Mouse (Mus musculus) hindbrain, embryonic 11.5 days (tissue): Measurements from ENCODE around the gene Hsf2. TPM values are rescaled to one million over a fixed set of nuclear protein-coding genes. Genes with fewer than 3 reads are reported as not detected.
A peak's percentile ranks its signal among the peaks of the same experiment; 100 is the strongest.

ENCODE experiments used
- ATAC-seq: fragments of 200-750 bp; cut with Nextera tagmentation; 2 replicates; pipeline ENCODE4 v1.8.0; 2017; ENCODE audit warnings: mild to moderate bottlenecking, moderate TSS enrichment, moderate library complexity; ENCODE audit not compliant: low FRiP score
- DNase-seq: peaks from one replicate; pipeline ENCODE4 v3.0.0-alpha.2; 2015; ENCODE audit warnings: low spot score
- H3K27ac ChIP-seq: fragments of 300-500 bp; sonication (generic); 2 replicates; pipeline ENCODE4 v1.5.1; 2014; ENCODE audit warnings: mild to moderate bottlenecking, low read depth, low read length
- H3K27me3 ChIP-seq: fragments of 300-500 bp; sonication (generic); 2 replicates; pipeline ENCODE4 v1.6.1; 2014; ENCODE audit warnings: mild to moderate bottlenecking, low read length, moderate library complexity, mixed read lengths; ENCODE audit not compliant: control insufficient read depth, insufficient read depth
- H3K36me3 ChIP-seq: fragments of 300-500 bp; sonication (generic); 2 replicates; pipeline ENCODE4 v1.6.1; 2014; ENCODE audit warnings: mild to moderate bottlenecking, low read length, moderate library complexity, mixed read lengths; ENCODE audit not compliant: control insufficient read depth, insufficient read depth
- H3K4me1 ChIP-seq: fragments of 300-500 bp; sonication (generic); replicated peaks from 2 replicates; pipeline ENCODE4 v1.6.1; 2014; ENCODE audit warnings: low read length, mixed read lengths; ENCODE audit not compliant: control insufficient read depth, insufficient read depth
- H3K4me2 ChIP-seq: fragments of 300-500 bp; sonication (generic); replicated peaks from 2 replicates; pipeline ENCODE4 v1.6.1; 2014; ENCODE audit warnings: mild to moderate bottlenecking, low read depth, low read length
- H3K4me3 ChIP-seq: fragments of 300-500 bp; sonication (generic); 2 replicates; pipeline ENCODE4 v1.5.1; 2014; ENCODE audit warnings: low read depth, low read length
- H3K9ac ChIP-seq: fragments of 300-500 bp; sonication (generic); 2 replicates; pipeline ENCODE4 v1.6.1; 2014; ENCODE audit warnings: low read depth, low read length
- H3K9me3 ChIP-seq: fragments of 300-500 bp; sonication (generic); 2 replicates; pipeline ENCODE4 v1.6.1; 2016; ENCODE audit warnings: low read length; ENCODE audit not compliant: control insufficient read depth
- WGBS: fragments of 180-500 bp; shearing (Covaris S2); extraction: QIAGEN DNeasy Blood & Tissue Kit; methylation state at CpG from one replicate; pipeline ENCODE4 v1.1.7; 2014; 5-methylcytosine and 5-hydroxymethylcytosine counted together
- polyA plus RNA-seq: library from polyadenylated mRNA; unstranded; fragments of >200 nt; fragmentation: Nextera tagmentation; extraction: Ambion mirVana; gene quantifications from 2 replicates; pipeline ENCODE4 v1.2.1, GENCODE M21; 2014

Gene Hsf2
- polyA plus RNA-seq, 1 experiment from 2014 or later, result 77.3 TPM

DNA sequence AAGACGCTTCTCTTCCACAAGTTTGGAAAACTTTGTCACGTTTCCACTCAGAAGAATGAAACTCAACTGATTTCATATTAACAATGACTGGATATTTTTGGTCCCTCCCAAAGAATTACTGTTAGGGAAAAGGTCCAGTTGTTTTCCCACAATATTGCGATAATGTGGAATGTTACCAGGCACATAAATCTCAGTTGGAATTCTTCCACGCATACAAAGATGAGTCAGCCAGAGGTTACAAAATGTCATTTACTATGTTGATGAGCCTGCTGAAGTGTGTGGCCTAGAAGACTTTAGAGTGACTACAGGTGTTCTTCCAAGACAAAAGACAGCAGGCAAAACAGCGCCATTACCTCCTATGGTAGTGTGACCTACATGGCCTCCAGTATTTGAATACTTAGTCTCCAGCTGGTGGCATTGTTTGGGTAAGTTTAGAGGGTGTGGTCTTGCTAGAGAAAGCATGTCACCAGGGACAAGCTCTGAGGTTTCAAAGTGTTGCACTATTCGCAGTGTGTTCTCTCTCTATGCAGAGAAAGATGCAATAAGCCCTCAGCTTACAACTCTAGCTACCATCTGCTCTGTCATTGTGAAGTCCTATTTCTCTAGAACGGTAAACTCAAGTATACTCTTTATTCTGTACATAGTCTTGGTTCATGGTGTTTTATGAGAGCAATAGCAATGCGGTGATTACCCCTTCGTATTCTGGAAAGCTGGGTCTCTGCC, 8.9 kb upstream of the Hsf2 start:
- no peaks in the 10 kb centered on the region for H3K4me1 ChIP-seq
- H3K27ac ChIP-seq, result no peak overlapping the region
- H3K4me2 ChIP-seq, result no peak overlapping the region
- no peak for DNase-seq
- ATAC-seq, result no peak
- WGBS, result 70% methylated on average over 9 of the region's 9 CpGs
- no peak overlapping the region for H3K9ac ChIP-seq
- no peak overlapping the region for H3K4me3 ChIP-seq
- no peaks in the 10 kb centered on the region for H3K27me3 ChIP-seq
- no peaks in the 10 kb centered on the region for H3K36me3 ChIP-seq
- H3K9me3 ChIP-seq, result no peaks in the 10 kb centered on the region

DNA sequence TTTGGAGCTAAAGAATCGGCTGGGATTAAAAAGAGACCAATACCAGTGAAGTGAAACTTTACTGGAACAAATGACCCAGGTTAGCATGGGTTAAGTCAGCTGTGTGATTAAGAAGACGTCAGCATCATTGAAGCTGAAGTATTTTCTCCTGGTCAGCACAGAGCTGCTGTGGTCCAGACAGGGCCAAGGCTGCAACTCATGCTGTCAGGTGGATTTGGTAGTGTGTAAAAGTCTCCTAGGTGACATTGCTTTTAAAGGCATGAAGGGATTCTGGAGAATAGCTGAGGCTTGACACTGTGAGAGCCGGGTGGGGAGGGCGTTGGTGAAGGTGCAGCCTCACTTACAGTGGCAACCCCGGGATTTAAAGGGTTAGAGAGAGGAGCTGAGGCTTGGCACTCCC, 4.5 kb upstream of the Hsf2 start:
- H3K4me3 ChIP-seq, result no peak overlapping the region
- H3K4me1 ChIP-seq, result no peaks in the 10 kb centered on the region
- ATAC-seq (no peak), DNase-seq (no peak)
- H3K36me3 ChIP-seq, result no peaks in the 10 kb centered on the region
- H3K27ac ChIP-seq, result no peak overlapping the region
- H3K27me3 ChIP-seq, result no peaks in the 10 kb centered on the region
- H3K9me3 ChIP-seq, result no peaks in the 10 kb centered on the region
- H3K4me2 ChIP-seq, result no peak overlapping the region
- WGBS, result 39% methylated on average over 5 of the region's 5 CpGs
- no peak overlapping the region for H3K9ac ChIP-seq

- Histone ChIP-seq H3K9ac (no peak overlapping the region), H3K4me3 (no peak overlapping the region), H3K36me3 (no peaks in the 10 kb centered on the region), H3K9me3 (no peaks in the 10 kb centered on the region), H3K4me1 (no peaks in the 10 kb centered on the region), H3K27ac (no peak overlapping the region), H3K27me3 (no peaks in the 10 kb centered on the region), H3K4me2 (no peak overlapping the region)
- no peak for ATAC-seq
- WGBS, result 82% methylated on average over 3 of the region's 3 CpGs
- no peak for DNase-seq
Observed at GRCm38 (mm10) chr10:57484741-57485140, 1.4 kb upstream of the Hsf2 start.

GRCm38 (mm10) chr10:57486542-57487071, 422 bp downstream of the Hsf2 start:
- H3K9me3 ChIP-seq, result no peaks in the 10 kb centered on the region
- H3K9ac ChIP-seq, result peak overlapping the region; percentile 96
- peak overlapping the region; percentile 87 for H3K4me3 ChIP-seq
- DNase-seq (no peak), ATAC-seq (peak; percentile 77)
- peak overlapping the region; percentile 43 for H3K4me2 ChIP-seq
- WGBS, result 0% methylated on average over 64 of the region's 65 CpGs
- no peaks in the 10 kb centered on the region for H3K36me3 ChIP-seq
- no peaks in the 10 kb centered on the region for H3K27me3 ChIP-seq
- no peaks in the 10 kb centered on the region for H3K4me1 ChIP-seq
- H3K27ac ChIP-seq, result peak overlapping the region; percentile 98

DNA sequence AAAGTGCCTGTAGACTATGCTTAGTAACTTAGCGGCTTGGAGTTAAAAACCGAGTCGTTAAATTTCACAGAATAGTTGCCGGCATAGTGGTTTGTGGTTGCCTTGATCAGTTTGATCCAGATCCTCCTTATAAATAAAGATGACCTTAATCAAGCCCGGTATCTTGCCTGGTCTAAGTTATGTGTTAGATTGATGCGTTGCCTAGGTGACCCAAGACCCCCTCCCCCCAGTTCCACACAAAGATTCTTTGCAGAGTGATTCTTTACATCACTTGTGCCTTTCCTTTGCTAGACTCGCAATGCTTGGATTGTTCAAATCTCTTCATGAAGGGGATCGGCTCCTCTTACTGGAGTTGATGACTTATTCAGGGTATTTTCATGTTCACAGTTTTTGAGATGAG, 1.0 kb downstream of the Hsf2 start:
- peak overlapping the region; percentile 98 for H3K27ac ChIP-seq
- WGBS, result 0% methylated on average over 8 of the region's 8 CpGs
- no peaks in the 10 kb centered on the region for H3K9me3 ChIP-seq
- no peaks in the 10 kb centered on the region for H3K4me1 ChIP-seq
- H3K9ac ChIP-seq, result peak overlapping the region; percentile 96
- no peaks in the 10 kb centered on the region for H3K36me3 ChIP-seq
- DNase-seq, result peak; percentile 81
- peak overlapping the region; percentile 43 for H3K4me2 ChIP-seq
- peak overlapping the region; percentile 87 for H3K4me3 ChIP-seq
- ATAC-seq, result peak; percentile 63
- no peaks in the 10 kb centered on the region for H3K27me3 ChIP-seq

GRCm38 (mm10) chr10:57488591-57488990, 2.4 kb downstream of the Hsf2 start:
- peak overlapping the region; percentile 25 for H3K4me2 ChIP-seq
- H3K4me3 ChIP-seq, result peak overlapping the region; percentile 87; the same call in 1 of the 2 replicates
- ATAC-seq (no peak), DNase-seq (no peak)
- H3K9ac ChIP-seq, result no peak overlapping the region
- H3K27me3 ChIP-seq, result no peaks in the 10 kb centered on the region
- H3K36me3 ChIP-seq, result no peaks in the 10 kb centered on the region
- H3K4me1 ChIP-seq, result no peaks in the 10 kb centered on the region
- no peaks in the 10 kb centered on the region for H3K9me3 ChIP-seq
- no peak overlapping the region for H3K27ac ChIP-seq

- no peak for DNase-seq
- Histone ChIP-seq H3K4me2 (no peak overlapping the region), H3K27me3 (no peaks in the 10 kb centered on the region), H3K9me3 (no peaks in the 10 kb centered on the region), H3K4me3 (no peak overlapping the region), H3K27ac (no peak overlapping the region), H3K9ac (no peak overlapping the region), H3K36me3 (no peaks in the 10 kb centered on the region), H3K4me1 (no peaks in the 10 kb centered on the region)
- 75% methylated on average over 2 of the region's 2 CpGs for WGBS
- ATAC-seq, result no peak
Observed at GRCm38 (mm10) chr10:57492050-57492449, 5.9 kb downstream of the Hsf2 start.

GRCm38 (mm10) chr10:57499414-57500156, 13.4 kb downstream of the Hsf2 start:
- H3K36me3 ChIP-seq, result 0 out of 2 replicates have a peak, but pooled peaks cover 4% of the 10 kb centered on the region
- no peaks in the 10 kb centered on the region for H3K9me3 ChIP-seq
- no peak for DNase-seq
- no peak overlapping the region for H3K27ac ChIP-seq
- H3K4me1 ChIP-seq, result no peaks in the 10 kb centered on the region
- no peak overlapping the region for H3K9ac ChIP-seq
- no peak overlapping the region for H3K4me3 ChIP-seq
- 90% methylated on average over 9 of the region's 9 CpGs for WGBS
- no peak for ATAC-seq
- H3K27me3 ChIP-seq, result no peaks in the 10 kb centered on the region
- H3K4me2 ChIP-seq, result no peak overlapping the region
